Mouse (Mus musculus) right cerebral cortex, postnatal 36 days (tissue): ENCODE data around the gene Olfr764-ps1.
"Not testable (repeated sequence)": the region's sequence is repeated elsewhere in the genome, so short reads cannot be mapped to it uniquely, and the experiment has no call there.

Experiments
- DNase-seq, 2 experiments: peaks; one replicate each; pipeline ENCODE4 v3.0.0; 2022; ENCODE audit warnings: low spot score in 2 of 2, mixed read lengths in 1 of 2

Gene Olfr764-ps1

DNA sequence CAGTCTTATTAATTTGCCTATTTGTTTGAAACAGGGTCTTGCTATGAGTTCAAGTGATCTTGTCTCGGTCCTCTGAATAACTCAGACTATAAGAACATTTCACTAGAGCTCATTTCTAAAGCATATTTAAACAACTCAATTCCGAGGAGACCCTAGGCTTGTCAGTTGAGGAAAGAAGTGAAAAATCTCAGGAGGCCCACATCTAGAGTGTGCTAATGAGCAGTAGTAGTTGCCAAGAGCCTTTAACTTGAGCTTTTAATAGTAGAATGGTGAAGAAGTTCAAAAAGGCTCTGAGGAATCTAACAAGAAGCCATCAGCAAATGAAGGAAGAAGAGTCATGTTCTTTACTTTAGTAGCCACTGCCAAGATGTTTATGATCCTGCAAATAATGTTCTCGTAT is at the start of gene Olfr764-ps1:
Gene Olfr764-ps1, minus strand, starts transcription at position 101 of the 400 bp plus-strand sequence.
- no peak for DNase-seq

GRCm38 (mm10) chr10:129082810-129083209 is 43.1 kb upstream of the Olfr764-ps1 start, which contains the start of gene Olfr767:
Olfr767 (minus strand) TSS chr10:129082910.
- DNase-seq: not testable (repeated sequence)

DNA sequence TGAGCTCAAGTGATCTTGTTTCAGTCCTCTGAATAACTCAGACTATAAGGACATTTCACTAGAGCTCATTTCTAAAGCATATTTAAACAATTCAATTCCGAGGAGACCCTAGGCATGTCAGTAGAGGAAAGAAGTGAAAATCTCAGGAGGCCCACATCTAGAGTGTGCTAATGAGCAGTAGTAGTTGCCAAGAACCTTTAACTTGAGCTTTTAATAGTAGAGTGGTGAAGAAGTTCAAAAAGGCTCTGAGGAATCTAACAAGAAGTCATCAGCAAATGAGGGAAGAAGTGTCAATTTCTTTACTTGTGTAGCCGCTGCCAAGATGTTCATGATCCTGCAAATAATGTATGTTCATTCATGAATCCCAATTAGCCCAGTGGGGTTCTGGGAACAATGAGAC is 29.2 kb upstream of the Olfr764-ps1 start, which contains the start of gene Olfr766-ps1:
Gene Olfr766-ps1, minus strand, starts transcription at position 101 of the 400 bp plus-strand sequence.
- DNase-seq: no peak

- DNase-seq: not testable (repeated sequence)
Measured at GRCm38 (mm10) chr10:129049898-129050297, 10.2 kb upstream of the Olfr764-ps1 start, which contains the start of gene Olfr765. Olfr765 (minus strand) TSS chr10:129049998.

GRCm38 (mm10) chr10:129028343-129028742 is 11.4 kb downstream of the Olfr764-ps1 start:
- DNase-seq: no peak

DNA sequence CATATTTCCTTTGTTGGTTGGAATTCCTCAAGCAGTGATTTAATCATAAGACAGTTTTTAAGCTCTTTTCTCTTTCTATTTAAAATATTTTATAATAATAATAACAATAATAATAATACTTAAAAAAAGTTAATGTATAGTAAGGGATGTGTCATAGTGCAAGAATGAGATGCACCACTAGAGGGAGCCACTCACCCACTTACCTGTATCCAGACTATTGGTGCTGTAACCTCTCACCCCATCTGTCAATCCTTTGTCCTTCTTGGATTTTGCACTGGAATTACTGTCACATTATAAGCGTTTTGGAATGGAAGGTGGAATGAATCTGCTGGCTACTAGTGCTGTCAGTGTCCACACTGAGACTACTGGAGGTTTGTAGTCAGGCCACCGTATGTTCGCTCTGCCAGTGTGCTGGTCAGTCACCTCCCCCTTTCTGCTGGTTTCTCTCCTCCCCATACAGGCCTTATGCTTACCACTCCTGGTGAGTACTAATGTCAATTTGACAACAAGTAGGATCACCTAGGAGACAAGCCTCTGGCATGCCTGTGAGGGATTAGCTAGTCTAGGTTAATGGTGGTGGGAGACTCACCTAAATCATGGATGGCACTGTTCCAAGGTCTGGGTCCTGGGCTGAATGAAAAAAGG is 13.6 kb downstream of the Olfr764-ps1 start:
- no peak for DNase-seq

DNA sequence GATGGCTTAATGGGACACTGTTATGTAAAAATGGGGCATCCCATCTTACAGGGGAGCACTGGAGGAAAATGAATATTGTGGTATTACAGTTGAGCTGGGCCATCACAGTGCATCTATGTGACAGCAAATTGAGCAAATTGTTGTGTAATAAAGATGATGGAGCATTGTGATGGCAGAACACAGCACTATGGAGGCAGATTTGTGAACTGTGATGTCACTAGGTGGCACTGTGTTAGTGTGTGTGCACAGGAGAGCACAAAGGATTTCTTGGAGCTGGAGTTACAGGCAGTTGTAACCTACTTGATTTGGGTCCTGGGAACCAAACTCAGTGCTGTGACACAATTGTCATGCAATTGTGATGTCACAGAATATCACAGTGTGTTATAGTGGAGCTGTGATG is 16.4 kb downstream of the Olfr764-ps1 start:
- no peak for DNase-seq

- DNase-seq: no peak
Measured at GRCm38 (mm10) chr10:129014477-129014876, 25.2 kb downstream of the Olfr764-ps1 start.

DNA sequence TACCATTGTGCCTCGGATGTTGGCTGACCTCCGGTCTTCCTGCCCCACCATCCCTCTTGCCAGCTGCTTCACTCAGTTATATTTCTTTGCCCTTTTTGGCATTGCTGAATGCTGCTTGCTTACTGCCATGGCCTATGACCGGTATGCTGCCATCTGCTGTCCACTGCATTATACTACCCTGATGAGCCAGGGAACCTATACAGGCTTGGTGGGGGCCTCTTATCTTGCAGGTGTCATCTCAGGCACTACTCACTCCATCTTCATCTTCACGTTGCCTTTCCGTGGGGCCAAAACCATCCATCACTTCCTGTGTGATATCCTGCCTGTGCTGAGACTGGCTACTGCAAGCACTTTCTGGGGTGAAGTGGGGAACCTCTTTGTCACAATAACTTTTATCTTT is 28.2 kb downstream of the Olfr764-ps1 start:
- not testable (repeated sequence) for DNase-seq

- DNase-seq: no peak
Measured at GRCm38 (mm10) chr10:129010288-129010841, 29.3 kb downstream of the Olfr764-ps1 start, which contains the start of gene Olfr763. Olfr763 (plus strand) TSS chr10:129010791.

- DNase-seq: no peak
Measured at GRCm38 (mm10) chr10:129004032-129004920, 35.4 kb downstream of the Olfr764-ps1 start.

DNA sequence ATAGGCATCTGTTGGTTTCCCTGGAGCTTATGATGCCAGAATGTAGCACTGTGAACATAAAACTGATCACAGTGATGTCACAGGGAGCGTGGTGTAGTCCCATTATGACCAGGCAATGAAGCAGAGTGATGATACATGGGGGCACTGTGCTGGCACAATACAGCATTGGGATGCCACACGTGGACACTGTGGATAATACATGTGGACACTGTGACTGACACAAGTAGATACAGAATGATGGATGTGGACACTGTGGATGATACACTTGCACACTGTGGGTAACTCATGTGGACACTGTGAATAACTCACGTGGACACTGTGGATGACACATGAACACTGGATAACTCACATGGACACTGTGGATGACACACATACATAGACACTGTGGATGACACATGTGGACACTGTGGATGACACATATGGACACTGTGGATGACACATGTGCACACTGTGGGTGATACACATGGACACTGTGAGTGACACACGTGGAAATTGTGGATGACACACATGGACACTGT is 43.1 kb downstream of the Olfr764-ps1 start:
- DNase-seq: no peak

- no peak for DNase-seq
Measured at GRCm38 (mm10) chr10:128995796-128996195, 43.9 kb downstream of the Olfr764-ps1 start.

- no peak for DNase-seq
Measured at GRCm38 (mm10) chr10:128990994-128991393, 48.7 kb downstream of the Olfr764-ps1 start.

- DNase-seq: not testable (repeated sequence)
Measured at GRCm38 (mm10) chr10:128990129-128990850, 49.4 kb downstream of the Olfr764-ps1 start.

GRCm38 (mm10) chr10:128989131-128989530 is 50.6 kb downstream of the Olfr764-ps1 start, which contains the start of gene Olfr9:
Olfr9 (plus strand) TSS chr10:128989431.
- DNase-seq: not testable (repeated sequence)
